Mouse (Mus musculus): Measurements from ENCODE around the gene Csf3r. TPM values are rescaled to one million over a fixed set of nuclear protein-coding genes. Genes with fewer than 3 reads are reported as not detected.

Gene Csf3r
- total RNA-seq, 2 experiments from 2014 or later, result 0.66 to 1.1 TPM

Other genes with a start within 250 kb of the Csf3r start
- gene Mrps15, start 22.4 kb downstream of the Csf3r start, total RNA-seq (2021), result 10 to 100 TPM; 52.3 to 60.6 TPM
- 10 to 100 TPM; 35.3 to 37.9 TPM for gene Oscp1, start 34.0 kb downstream of the Csf3r start, total RNA-seq (2021)
- 10 to 100 TPM; 23.9 to 25.3 TPM for gene Lsm10, start 72.1 kb downstream of the Csf3r start, total RNA-seq (2021)
- 10 to 100 TPM; 23.7 to 25.0 TPM for gene Stk40, start 79.4 kb downstream of the Csf3r start, total RNA-seq (2021)
- gene Eva1b, start 123.2 kb downstream of the Csf3r start, total RNA-seq (2021), result 1 to 10 TPM; 6.3 to 7.2 TPM
- 1 to 10 TPM in 1 of 2 experiments, under 1 TPM in 1; 0.58 to 1.3 TPM for gene Sh3d21, start 138.9 kb downstream of the Csf3r start, total RNA-seq (2021)
- 100 to 1,000 TPM; 165 TPM for gene Thrap3, start 178.2 kb downstream of the Csf3r start, total RNA-seq (2021)
- gene Map7d1, start 231.8 kb downstream of the Csf3r start, total RNA-seq (2021), result 100 to 1,000 TPM; 211 to 214 TPM
- 100 to 1,000 TPM; 102 to 105 TPM for gene Trappc3, start 237.8 kb downstream of the Csf3r start, total RNA-seq (2021)